ENCODE assay signal across 13 mouse cellular contexts in the genomic region with DNA sequence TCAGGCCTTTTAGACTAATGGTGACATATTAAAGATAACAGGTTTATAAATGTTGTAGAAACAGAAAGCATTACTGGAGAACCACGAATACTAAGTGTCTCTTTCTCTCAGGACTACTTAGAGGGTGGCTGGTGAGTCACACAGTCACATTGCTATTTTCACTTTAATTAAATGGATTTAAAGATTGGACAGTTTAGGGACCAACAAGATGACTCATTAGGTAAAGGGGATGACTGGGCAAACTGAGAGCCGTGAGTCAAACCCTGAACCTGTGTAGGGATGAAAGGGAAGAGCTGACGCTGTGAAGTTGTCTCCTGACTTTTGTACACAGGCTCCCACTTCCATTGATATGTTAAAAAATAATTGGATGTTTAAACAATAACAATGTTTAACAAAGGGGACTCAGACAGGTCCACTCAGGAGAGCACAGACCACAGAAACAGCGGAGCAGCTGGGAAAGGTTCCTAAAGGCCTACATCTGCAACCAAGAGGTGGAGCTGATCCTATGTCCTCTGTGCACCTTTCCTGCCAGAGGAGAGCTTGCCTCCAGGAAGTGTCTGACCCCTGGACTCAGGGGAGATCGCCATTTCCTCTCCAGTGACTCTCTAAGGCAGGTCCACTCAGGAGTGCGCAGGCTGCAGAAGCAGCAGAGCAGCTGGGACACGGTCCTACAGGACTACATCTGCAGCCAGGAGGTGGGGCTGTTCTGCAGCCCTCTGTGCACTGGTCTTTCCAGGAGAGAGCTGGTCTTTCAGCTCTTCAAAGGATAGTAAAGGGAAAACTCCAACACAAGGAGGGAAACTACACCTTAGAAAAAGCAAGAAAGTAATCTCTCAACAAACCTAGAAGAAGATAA.
DNase-seq lines count a peak whose midpoint lies in the region; ATAC-seq and TF ChIP-seq lines count a peak whose summit lies in the region.
"Had no signal": no experiment of that assay in that cellular context is flagged by ENCODE, and none has a peak within 500 bp of the region (broad histone marks: within the 10 kb centered on the region; RNA-seq: fewer than 3 reads in every experiment).

No protein-coding gene starts in this region.

- H3ac ChIP-seq in myocyte (ENCODE audit: control insufficient read depth, insufficient read length): no peak overlapping the region

- no peak for TF ChIP-seq POLR2A in brain, embryonic 14.5 days (IDR thresholded peaks at IDR 0.05; ENCODE audit: borderline replicate concordance, extremely low read depth, insufficient read depth, insufficient read length, poor library complexity, severe bottlenecking)
- TF ChIP-seq POLR2A in myocyte (IDR thresholded peaks at IDR 0.05; ENCODE audit: insufficient read length, low read depth): no peak

- no peaks in the 10 kb centered on the region for H3K27me3 ChIP-seq in myocyte (ENCODE audit: control insufficient read depth, insufficient read depth, insufficient read length)
- H3K27me3 ChIP-seq: neural tube, embryonic 13.5 days had no signal

- H3K4me2 ChIP-seq in myocyte (ENCODE audit: low read depth): peak overlapping the region; percentile 0
- H3K4me2 ChIP-seq: heart, embryonic 11.5 days; neural tube, embryonic 13.5 days had no signal

- DNase-seq in heart, postnatal 4 days: peak; percentile 47
- DNase-seq in heart, adult 8-10 months (ENCODE audit: low spot score): no peak
- peak; percentile 29 for DNase-seq in retina, embryonic 14.5 days (ENCODE audit: low spot score)
- no peak for DNase-seq in retina, postnatal 1 day
- no peak for DNase-seq in brain, embryonic 14.5 days (ENCODE audit: low read depth)
- no peak for DNase-seq in frontal cortex, postnatal 25 days (ENCODE audit: low spot score in 2 of 2)
- DNase-seq: liver; thymus, postnatal 14 days had no signal

- H3K79me2 ChIP-seq in myocyte (ENCODE audit: control insufficient read depth, insufficient read depth): no peaks in the 10 kb centered on the region

- ATAC-seq in erythroid progenitor cell, adult 5-6 weeks (replicated peaks; ENCODE audit: low FRiP score, poor library complexity, severe bottlenecking): no peak

- H3K4me3 ChIP-seq in myocyte: no peak overlapping the region
- H3K4me3 ChIP-seq: erythroblast, embryonic 14.5 days; neural tube, embryonic 13.5 days had no signal

- H3K36me3 ChIP-seq in myocyte (ENCODE audit: control insufficient read depth, insufficient read depth): no peaks in the 10 kb centered on the region
- H3K36me3 ChIP-seq: neural tube, embryonic 13.5 days had no signal

- TF ChIP-seq CTCF in brain, embryonic 14.5 days (IDR thresholded peaks at IDR 0.05; ENCODE audit: borderline replicate concordance, extremely low read depth, insufficient read depth, insufficient read length): 0 out of 2 replicates have a peak, but pooled peaks have one; percentile 29

TF ChIP-seq in myocyte, 11 proteins besides CTCF, POLR2A, EP300 and RAD21:
- TF ChIP-seq SRF (IDR thresholded peaks at IDR 0.05; ENCODE audit: control insufficient read depth, insufficient read length, low read depth): no peak
- no peak for TF ChIP-seq TCF3 (IDR thresholded peaks at IDR 0.05; ENCODE audit: insufficient read length, low read depth)
- no peak for TF ChIP-seq USF1 (IDR thresholded peaks at IDR 0.05; ENCODE audit: low read depth)
- no peak for TF ChIP-seq CEBPB (IDR thresholded peaks at IDR 0.05; ENCODE audit: insufficient read depth, poor library complexity, severe bottlenecking)
- no peak for TF ChIP-seq MYOG (IDR thresholded peaks at IDR 0.05; ENCODE audit: control insufficient read depth in 1 of 3, insufficient read depth in 1 of 3, insufficient read length in 2 of 3, low read depth in 2 of 3)

Comparison
In these comparisons a context has a peak if more than half of its experiments do, and no peak if none do; other contexts are left out.
1. DNase-seq: peak in heart, postnatal 4 days (single experiment) and retina, embryonic 14.5 days (single experiment); none in heart, adult 8-10 months (single experiment), retina, postnatal 1 day (single experiment), brain, embryonic 14.5 days (single experiment) and frontal cortex, postnatal 25 days (0 of 2).